Mouse (Mus musculus) kidney, postnatal 0 days (tissue): ENCODE measurements at regions not wholly inside any gene's neighbourhood (a gene's known extent, or its start where the extent isn't known, plus 50 kb on each side); places are given as distances from the start of the nearest gene placed in this dataset.
A peak's percentile ranks its signal among the peaks of the same experiment; 100 is the strongest.

Source experiments
- ATAC-seq: fragments of 200-750 bp; cut with Nextera tagmentation; replicated peaks from 2 replicates; pipeline ENCODE4 v1.8.0; 2017; ENCODE audit warnings: low read depth, moderate number of reproducible peaks, moderate TSS enrichment, moderate library complexity; ENCODE audit not compliant: low FRiP score
- DNase-seq: peaks from one replicate; pipeline ENCODE4 v3.0.0-alpha.2; 2016; ENCODE audit warnings: low spot score
- H3K27ac ChIP-seq: fragments of 300-500 bp; sonication (generic); 2 replicates; pipeline ENCODE4 v1.5.1; 2014; ENCODE audit warnings: mild to moderate bottlenecking
- H3K27me3 ChIP-seq: fragments of 300-500 bp; sonication (generic); 2 replicates; pipeline ENCODE4 v1.6.1; 2014; ENCODE audit warnings: low read length, mixed read lengths; ENCODE audit not compliant: insufficient read depth
- H3K36me3 ChIP-seq: fragments of 300-500 bp; sonication (generic); 2 replicates; pipeline ENCODE4 v1.6.1; 2014; ENCODE audit warnings: low read length, mixed read lengths; ENCODE audit not compliant: insufficient read depth
- H3K4me1 ChIP-seq: fragments of 300-500 bp; sonication (generic); replicated peaks from 2 replicates; pipeline ENCODE4 v1.6.1; 2014; ENCODE audit warnings: antibody characterized with exemption, low read length, mixed read lengths; ENCODE audit not compliant: insufficient read depth
- H3K4me2 ChIP-seq: fragments of 300-500 bp; sonication (generic); 2 replicates; pipeline ENCODE4 v1.6.1; 2014; ENCODE audit warnings: mild to moderate bottlenecking, low read length, moderate library complexity, mixed read lengths
- H3K4me3 ChIP-seq: fragments of 300-500 bp; sonication (generic); replicated peaks from 2 replicates; pipeline ENCODE4 v1.5.1; 2014; ENCODE audit warnings: low read depth, low read length
- H3K9ac ChIP-seq: fragments of 300-500 bp; sonication (generic); 2 replicates; pipeline ENCODE4 v1.6.1; 2014; ENCODE audit warnings: low read depth, low read length
- H3K9me3 ChIP-seq: fragments of 300-500 bp; sonication (generic); replicated peaks from 2 replicates; pipeline ENCODE4 v1.6.1; 2016; ENCODE audit warnings: low read length, inconsistent platforms, mixed read lengths
- CTCF ChIP-seq: IDR thresholded peaks from 2 replicates; pipeline ENCODE4 v1.5.1; 2016; ENCODE audit warnings: antibody characterized with exemption, low read depth, mild to moderate bottlenecking, moderate library complexity
- WGBS: fragments of 180-500 bp; shearing (Covaris S2); extraction: QIAGEN DNeasy Blood & Tissue Kit; methylation state at CpG from one replicate; pipeline ENCODE4 v1.1.7; 2014; 5-methylcytosine and 5-hydroxymethylcytosine counted together

DNA sequence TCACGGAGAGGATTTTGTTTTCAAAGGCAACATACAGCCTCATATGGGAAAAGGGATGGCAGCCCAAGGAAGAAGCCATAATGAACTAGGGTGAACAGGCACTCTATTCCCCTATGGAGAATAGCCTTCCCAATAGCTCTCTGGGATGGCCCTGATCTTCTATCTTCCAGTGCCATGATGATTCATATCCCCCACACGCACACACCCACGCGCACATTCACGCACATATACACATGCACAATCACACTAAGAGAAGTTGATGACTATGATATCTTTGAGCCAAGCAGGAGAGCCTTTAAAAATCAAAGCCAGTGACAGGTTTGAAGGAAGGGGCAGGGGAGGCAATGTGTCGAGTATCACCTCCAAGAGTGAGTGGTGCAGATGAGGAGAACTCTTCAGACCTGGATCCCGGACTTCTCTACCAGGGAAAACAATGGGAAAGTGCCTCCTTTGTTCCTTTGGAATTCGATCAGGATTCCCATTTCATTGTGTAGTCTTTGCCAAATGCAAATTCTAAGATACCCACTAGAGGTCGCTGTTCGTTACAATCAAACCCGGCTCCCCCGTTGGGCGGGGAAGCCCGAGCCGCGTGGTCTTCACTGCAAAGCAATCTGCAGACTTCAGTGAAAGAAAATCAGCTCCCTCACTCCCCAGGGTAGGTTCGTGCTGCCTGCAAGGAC, 76.0 kb upstream of the Ccn6 start:
- peak overlapping the region; percentile 34; the same call in 1 of the 2 replicates for H3K4me2 ChIP-seq
- WGBS: 16% methylated on average over 17 of the region's 17 CpGs

DNA sequence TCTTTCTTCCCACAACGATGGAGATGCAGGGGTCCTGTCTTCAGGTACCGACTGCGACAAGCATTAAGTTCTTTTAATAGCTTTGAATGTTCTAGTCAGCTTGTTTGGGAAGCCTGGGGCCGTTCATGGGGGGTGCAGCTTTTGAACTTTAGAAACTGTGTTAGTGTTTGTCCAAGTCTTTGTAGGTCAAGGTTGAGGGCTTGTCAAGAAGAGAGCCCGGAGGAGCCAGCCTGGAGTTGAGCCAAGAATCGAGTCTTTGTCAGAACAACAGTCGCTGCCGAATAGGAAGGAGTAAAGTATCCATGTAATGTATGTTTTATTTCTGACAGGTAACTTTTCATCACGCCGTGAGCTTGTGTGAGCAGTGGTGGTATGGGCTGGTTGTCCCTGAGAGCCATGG, 75.0 kb upstream of the Ccn6 start:
- no peak overlapping the region for H3K27ac ChIP-seq
- 43% methylated on average over 10 of the region's 10 CpGs for WGBS
- no peaks in the 10 kb centered on the region for H3K9me3 ChIP-seq
- H3K27me3 ChIP-seq: no peaks in the 10 kb centered on the region
- no peaks in the 10 kb centered on the region for H3K36me3 ChIP-seq
- H3K4me1 ChIP-seq: no peaks in the 10 kb centered on the region
- DNase-seq (no peak), ATAC-seq (no peak)
- TF ChIP-seq CTCF: no peak
- H3K4me3 ChIP-seq: no peak overlapping the region
- H3K4me2 ChIP-seq: no peak overlapping the region
- no peak overlapping the region for H3K9ac ChIP-seq

More for the DNA sequence above, 76.0 kb upstream of the Ccn6 start:
- Histone ChIP-seq H3K27ac (no peak overlapping the region), H3K4me3 (no peak overlapping the region), H3K9ac (no peak overlapping the region), H3K27me3 (no peaks in the 10 kb centered on the region), H3K36me3 (no peaks in the 10 kb centered on the region), H3K9me3 (no peaks in the 10 kb centered on the region), H3K4me1 (no peaks in the 10 kb centered on the region)
- DNase-seq (peak; percentile 91), ATAC-seq (peak; percentile 65)
- TF ChIP-seq CTCF: peak; percentile 90

DNA sequence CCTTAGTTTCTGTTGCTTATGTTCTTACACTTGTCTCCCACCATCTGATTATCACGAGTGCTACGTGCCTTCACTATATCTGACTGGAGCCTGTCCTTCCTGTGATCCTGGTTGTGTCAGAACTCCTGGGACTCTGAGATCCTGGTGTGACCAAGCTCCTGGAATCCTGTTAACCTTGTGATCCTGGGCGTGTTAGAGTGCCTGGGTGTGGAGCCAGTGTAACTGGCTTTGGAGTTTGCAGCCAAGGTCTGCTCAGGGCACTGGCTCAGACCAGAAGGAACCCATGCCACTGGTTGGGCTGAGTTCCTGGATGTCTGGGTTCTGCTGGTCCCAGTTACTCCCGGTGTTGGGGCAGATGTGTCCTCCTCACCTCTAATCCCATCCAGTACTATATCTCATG, 74.0 kb upstream of the Ccn6 start:
- 84% methylated on average over 4 of the region's 4 CpGs for WGBS
- ATAC-seq: no peak
- H3K9me3 ChIP-seq: no peaks in the 10 kb centered on the region

DNA sequence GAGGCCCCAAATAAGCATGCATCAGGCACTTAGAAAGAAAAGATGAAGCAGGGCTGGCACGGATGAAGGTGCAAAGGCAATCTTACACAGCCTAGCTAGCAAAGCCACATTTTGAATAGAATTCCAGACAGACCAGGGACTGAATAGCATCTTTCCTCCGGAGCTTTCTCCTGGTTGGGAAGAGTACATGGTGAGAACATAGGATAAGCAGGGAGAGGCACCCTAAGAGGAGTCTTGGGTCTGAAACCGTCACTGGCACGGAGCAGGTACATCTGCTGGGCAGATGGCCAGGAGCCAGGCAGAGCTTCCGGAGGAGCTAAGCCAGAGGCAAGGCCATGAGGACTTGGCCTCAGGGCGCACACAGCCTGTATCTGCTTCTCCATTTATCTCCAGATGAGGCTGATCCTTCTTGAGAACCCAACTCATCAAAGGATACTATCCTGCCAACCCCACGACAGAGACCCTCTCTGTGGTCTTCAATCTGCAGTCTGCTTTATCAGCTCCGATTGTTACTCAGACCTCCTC, 70.4 kb upstream of the Ccn6 start:
- ATAC-seq (no peak), DNase-seq (no peak)
- no peaks in the 10 kb centered on the region for H3K4me1 ChIP-seq
- H3K27me3 ChIP-seq: no peaks in the 10 kb centered on the region
- no peak overlapping the region for H3K4me3 ChIP-seq
- no peak overlapping the region for H3K27ac ChIP-seq
- TF ChIP-seq CTCF: no peak
- no peak overlapping the region for H3K4me2 ChIP-seq
- H3K9me3 ChIP-seq: no peaks in the 10 kb centered on the region
- H3K9ac ChIP-seq: no peak overlapping the region
- WGBS: 78% methylated on average over 8 of the region's 8 CpGs
- no peaks in the 10 kb centered on the region for H3K36me3 ChIP-seq

More for the DNA sequence above, 74.0 kb upstream of the Ccn6 start:
- Histone ChIP-seq H3K9ac (no peak overlapping the region), H3K4me3 (no peak overlapping the region), H3K36me3 (no peaks in the 10 kb centered on the region), H3K27ac (no peak overlapping the region), H3K4me1 (no peaks in the 10 kb centered on the region), H3K4me2 (no peak overlapping the region), H3K27me3 (no peaks in the 10 kb centered on the region)
- no peak for DNase-seq
- TF ChIP-seq CTCF: no peak

DNA sequence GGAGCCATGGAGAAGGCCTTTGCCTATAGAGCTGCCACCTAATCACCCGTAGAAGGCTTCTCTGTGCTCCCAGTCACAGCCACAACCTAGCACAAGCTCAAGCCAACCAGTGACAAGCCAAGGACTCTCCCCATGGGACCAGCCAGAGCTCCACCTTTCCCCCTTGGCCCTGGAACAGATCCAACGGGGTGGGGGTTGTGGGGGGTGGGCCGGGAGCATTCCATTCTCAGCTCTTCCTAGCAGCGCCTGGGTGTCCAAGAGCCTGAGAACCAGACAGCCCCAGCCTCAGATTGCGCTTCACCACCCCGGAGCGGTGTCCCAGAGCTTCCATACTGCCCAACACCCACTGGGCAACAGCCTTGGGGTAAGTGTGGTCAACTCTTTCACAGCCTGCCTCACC, 69.6 kb upstream of the Ccn6 start:
- no peaks in the 10 kb centered on the region for H3K36me3 ChIP-seq
- H3K4me2 ChIP-seq: no peak overlapping the region
- no peaks in the 10 kb centered on the region for H3K27me3 ChIP-seq
- H3K4me3 ChIP-seq: no peak overlapping the region
- no peak overlapping the region for H3K9ac ChIP-seq
- H3K9me3 ChIP-seq: no peaks in the 10 kb centered on the region
- DNase-seq (no peak), ATAC-seq (no peak)
- no peaks in the 10 kb centered on the region for H3K4me1 ChIP-seq
- no peak for TF ChIP-seq CTCF
- WGBS: 85% methylated on average over 7 of the region's 7 CpGs
- H3K27ac ChIP-seq: no peak overlapping the region

DNA sequence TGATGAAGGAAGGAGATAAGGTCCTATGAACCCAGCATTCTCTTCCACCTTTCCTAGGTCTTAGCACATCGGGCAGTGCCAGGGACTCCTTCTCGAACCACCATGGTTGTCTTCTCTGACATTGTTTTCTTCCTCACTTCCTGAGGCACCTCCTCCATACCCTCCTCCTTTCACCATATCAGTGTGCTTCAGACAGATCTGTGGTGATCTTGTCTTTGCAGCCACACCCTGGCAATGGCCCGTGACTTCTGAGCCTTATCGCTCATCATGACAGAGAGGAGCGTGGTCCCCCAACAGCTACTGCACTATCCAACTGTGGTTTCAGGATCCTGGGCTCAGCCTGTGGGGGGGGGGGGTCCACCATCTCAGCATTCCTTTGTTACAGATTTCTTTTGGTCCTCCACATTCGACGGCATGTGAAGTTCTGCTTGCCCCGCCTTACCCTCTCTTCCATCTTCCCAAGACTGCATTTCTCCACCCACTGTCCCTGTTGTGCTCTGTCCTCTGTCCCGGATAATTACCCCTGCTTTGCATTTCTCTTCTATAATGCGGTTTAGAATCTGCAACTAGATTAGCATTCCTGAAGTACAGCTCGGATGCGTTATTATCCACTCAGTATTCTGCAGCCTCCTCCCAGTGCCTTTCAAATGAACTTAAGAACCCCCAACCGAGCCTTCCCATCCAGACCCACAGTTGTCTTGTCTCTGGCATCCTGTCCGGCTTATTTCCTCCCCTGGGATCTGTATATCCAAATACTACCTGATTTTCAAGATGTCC, 67.2 kb upstream of the Ccn6 start:
- Histone ChIP-seq H3K36me3 (no peaks in the 10 kb centered on the region), H3K27me3 (no peaks in the 10 kb centered on the region), H3K4me3 (no peak overlapping the region), H3K27ac (no peak overlapping the region), H3K9ac (no peak overlapping the region), H3K9me3 (no peaks in the 10 kb centered on the region), H3K4me1 (0 out of 2 replicates have a peak, but pooled peaks cover 4% of the 10 kb centered on the region), H3K4me2 (no peak overlapping the region)
- DNase-seq (peak; percentile 10), ATAC-seq (no peak)
- 67% methylated on average over 14 of the region's 14 CpGs for WGBS
- no peak for TF ChIP-seq CTCF
